Mouse (Mus musculus): Measurements from ENCODE around the gene Spaca7. TPM values are rescaled to one million over a fixed set of nuclear protein-coding genes. Genes with fewer than 3 reads are reported as not detected.

The Spaca7 gene
- polyA plus RNA-seq (2014; fragmentation: Illumina TruSeq; extraction: RNeasy Lipid Tissue Mini Kit (QIAGEN cat#74804)), result not detected

DNA sequence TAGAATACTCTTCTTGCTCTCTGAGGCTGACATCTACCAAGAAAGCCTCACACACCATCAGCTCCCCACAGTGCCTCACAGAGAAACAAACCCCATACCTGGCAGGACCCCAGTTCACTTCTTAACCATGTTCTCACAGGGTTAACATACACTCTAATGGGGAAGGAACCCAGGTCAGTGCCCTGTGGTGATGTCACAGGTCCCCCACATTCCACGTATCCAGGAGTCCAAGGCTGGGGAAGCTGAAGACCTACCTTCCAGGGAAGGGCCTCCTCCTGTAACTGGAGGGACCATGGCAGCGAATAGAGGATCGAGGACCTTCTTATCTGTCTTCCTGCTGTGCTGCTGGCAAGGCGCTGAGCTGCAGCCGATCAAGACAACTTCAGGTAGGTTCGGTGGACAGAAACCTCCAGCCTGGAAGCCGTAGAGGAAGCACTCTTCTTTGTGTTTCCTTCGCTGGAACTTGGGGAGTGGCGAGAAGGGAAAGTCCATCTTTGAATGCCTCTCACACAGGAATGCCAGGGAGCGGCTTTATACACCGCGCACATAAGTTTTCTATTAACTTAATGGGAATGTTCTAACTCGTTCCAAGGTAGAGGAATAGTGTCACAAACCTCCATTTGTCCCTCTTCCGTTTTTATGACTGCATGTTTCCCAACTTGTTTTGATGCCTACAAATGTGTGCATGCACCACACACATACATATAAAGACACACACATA, at the start of gene Spaca7:
TSS of gene Spaca7 (plus strand) at position 216 of the 721 bp plus-strand sequence.

Other genes with a start within 250 kb of the Spaca7 start
- gene Sox1, start 177.7 kb upstream of the Spaca7 start, polyA plus RNA-seq (2014; fragmentation: Illumina TruSeq; extraction: RNeasy Lipid Tissue Mini Kit (QIAGEN cat#74804)), result not detected
- 35.5 TPM for gene Tubgcp3, start 99.2 kb downstream of the Spaca7 start, polyA plus RNA-seq (2014; fragmentation: Illumina TruSeq; extraction: RNeasy Lipid Tissue Mini Kit (QIAGEN cat#74804))
- 30.8 TPM for gene Atp11a, start 184.0 kb downstream of the Spaca7 start, polyA plus RNA-seq (2014; fragmentation: Illumina TruSeq; extraction: RNeasy Lipid Tissue Mini Kit (QIAGEN cat#74804))